Mouse (Mus musculus) monocyte, adult 5-6 weeks (primary cell): ENCODE results near the gene Ints11. TPM values are rescaled to one million over a fixed set of nuclear protein-coding genes. Genes with fewer than 3 reads are reported as not detected.
A peak's percentile ranks its signal among the peaks of the same experiment; 100 is the strongest.

Experiments used
- ATAC-seq: fragments of 153-309, 156-312 bp; replicated peaks from 2 replicates; pipeline ENCODE4 v1.8.0; 2017; ENCODE audit warnings: mild to moderate bottlenecking; ENCODE audit not compliant: low TSS enrichment, insufficient number of reproducible peaks, severe bottlenecking, poor library complexity, low FRiP score
- total RNA-seq: library from RNA; stranded (forward); fragments of 200-1000, 200-491, 200-594 nt; gene quantifications from 3 replicates; pipeline ENCODE4 v1.2.3, GENCODE M21; 2017

The Ints11 gene
- total RNA-seq, 1 experiment from 2014 or later, result 28.1 TPM

GRCm38 (mm10) chr4:155846871-155847578 lies 22.3 kb upstream of the Ints11 start, which contains the start of gene Dvl1:
Gene Dvl1 (plus strand): TSS chr4:155847402.
- ATAC-seq, result peak; percentile 36

GRCm38 (mm10) chr4:155847591-155848352 lies 21.6 kb upstream of the Ints11 start:
- no peak for ATAC-seq

GRCm38 (mm10) chr4:155848434-155849095 lies 20.8 kb upstream of the Ints11 start:
- ATAC-seq, result no peak

GRCm38 (mm10) chr4:155849391-155849790 lies 20.0 kb upstream of the Ints11 start:
- no peak for ATAC-seq

- no peak for ATAC-seq
Observed at GRCm38 (mm10) chr4:155849792-155850451, 19.4 kb upstream of the Ints11 start.

- ATAC-seq, result no peak
Observed at GRCm38 (mm10) chr4:155851368-155851767, 18.0 kb upstream of the Ints11 start.

- ATAC-seq, result no peak
Observed at GRCm38 (mm10) chr4:155851951-155852411, 17.4 kb upstream of the Ints11 start.

GRCm38 (mm10) chr4:155853421-155853820 lies 15.9 kb upstream of the Ints11 start:
- ATAC-seq, result no peak

- ATAC-seq, result no peak
Observed at GRCm38 (mm10) chr4:155854991-155855390, 14.4 kb upstream of the Ints11 start.

- ATAC-seq, result no peak
Observed at GRCm38 (mm10) chr4:155856071-155856470, 13.3 kb upstream of the Ints11 start.

- no peak for ATAC-seq
Observed at GRCm38 (mm10) chr4:155856881-155857280, 12.5 kb upstream of the Ints11 start.

- no peak for ATAC-seq
Observed at GRCm38 (mm10) chr4:155859318-155859717, 10.0 kb upstream of the Ints11 start.

- ATAC-seq, result no peak
Observed at GRCm38 (mm10) chr4:155861787-155862186, 7.6 kb upstream of the Ints11 start.

- ATAC-seq, result no peak
Observed at GRCm38 (mm10) chr4:155863001-155863400, 6.3 kb upstream of the Ints11 start, which contains the start of gene Tas1r3. Gene Tas1r3 (minus strand): TSS chr4:155863362.

GRCm38 (mm10) chr4:155868614-155869298 lies 590 bp upstream of the Ints11 start:
- ATAC-seq, result no peak

GRCm38 (mm10) chr4:155871404-155871803 lies 2.1 kb downstream of the Ints11 start:
- ATAC-seq, result no peak

GRCm38 (mm10) chr4:155883587-155883986 lies 14.2 kb downstream of the Ints11 start:
- no peak for ATAC-seq

GRCm38 (mm10) chr4:155886330-155886729 lies 17.0 kb downstream of the Ints11 start:
- no peak for ATAC-seq
